Comparison of ENCODE assay signal across 11 mouse cellular contexts in the genomic region with DNA sequence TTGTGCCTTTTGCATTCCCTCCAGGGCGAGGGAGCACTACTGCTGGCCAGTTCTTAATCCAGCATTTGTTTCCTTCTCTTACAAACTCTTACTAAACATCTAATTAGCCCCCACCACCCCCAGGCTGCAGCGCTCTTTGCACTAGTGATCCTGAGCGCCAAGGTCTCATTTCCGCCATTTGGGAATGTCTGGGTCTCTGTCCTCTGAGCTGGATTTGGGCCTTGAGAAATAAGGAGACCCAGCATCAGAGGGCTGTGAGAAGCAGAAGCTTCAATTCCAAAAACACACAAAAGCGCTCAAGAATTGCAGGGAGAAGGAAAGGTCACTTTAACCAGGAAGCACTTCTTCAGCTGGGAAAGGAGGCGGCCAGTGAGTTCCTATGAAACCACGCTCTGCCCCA. TPM values are rescaled to one million over a fixed set of nuclear protein-coding genes. Genes with fewer than 3 reads are reported as not detected.
A peak's percentile ranks its signal among the peaks of the same experiment; 100 is the strongest.
DNase-seq lines count a peak whose midpoint lies in the region; ATAC-seq lines count a peak whose summit lies in the region.
"Had no signal": no experiment of that assay in that cellular context is flagged by ENCODE, and none has a peak within 500 bp of the region (broad histone marks: within the 10 kb centered on the region; RNA-seq: fewer than 3 reads in every experiment).

No protein-coding gene starts in this region.

- DNase-seq in kidney, adult 11 months: peak; percentile 11
- no peak for DNase-seq in kidney, adult 18-20 months
- no peak for DNase-seq in embryonic facial prominence, embryonic 10.5 days (ENCODE audit: low spot score)
- DNase-seq in hindbrain, embryonic 14.5 days (ENCODE audit: low spot score): no peak
- DNase-seq in adrenal gland, postnatal 4 days (ENCODE audit: low spot score in 2 of 2): no peak
- no peak for DNase-seq in adrenal gland, postnatal 10 days

- H3K9ac ChIP-seq in hindbrain, embryonic 14.5 days: no peak overlapping the region
- H3K9ac ChIP-seq in midbrain, embryonic 15.5 days: no peak overlapping the region

- H3K4me3 ChIP-seq in embryonic facial prominence, embryonic 10.5 days: no peak overlapping the region
- no peak overlapping the region for H3K4me3 ChIP-seq in hindbrain, embryonic 14.5 days (replicated peaks; ENCODE audit: low read length)
- H3K4me3 ChIP-seq in midbrain, embryonic 15.5 days: no peak overlapping the region

- no peaks in the 10 kb centered on the region for H3K9me3 ChIP-seq in embryonic facial prominence, embryonic 10.5 days
- H3K9me3 ChIP-seq in hindbrain, embryonic 14.5 days (ENCODE audit: control insufficient read depth, low read length): no peaks in the 10 kb centered on the region
- no peaks in the 10 kb centered on the region for H3K9me3 ChIP-seq in midbrain, embryonic 15.5 days

- H3K27ac ChIP-seq in embryonic facial prominence, embryonic 10.5 days (replicated peaks): peak overlapping the region; percentile 86
- peak overlapping the region; percentile 89 for H3K27ac ChIP-seq in hindbrain, embryonic 14.5 days
- H3K27ac ChIP-seq in midbrain, embryonic 15.5 days: peak overlapping the region; percentile 90

- no peak for ATAC-seq in hindbrain, embryonic 14.5 days (ENCODE audit: low FRiP score)
- ATAC-seq in midbrain, embryonic 15.5 days (replicated peaks): no peak
- ATAC-seq in megakaryocyte, adult 5-6 weeks (ENCODE audit: poor library complexity, severe bottlenecking): no peak

- peaks cover 75% of the 10 kb centered on the region for H3K4me1 ChIP-seq in embryonic facial prominence, embryonic 10.5 days
- H3K4me1 ChIP-seq in hindbrain, embryonic 14.5 days (replicated peaks; ENCODE audit: control insufficient read depth, insufficient read depth, low read length): peaks cover 27% of the 10 kb centered on the region
- peaks cover 40% of the 10 kb centered on the region for H3K4me1 ChIP-seq in midbrain, embryonic 15.5 days

- no peaks in the 10 kb centered on the region for H3K36me3 ChIP-seq in embryonic facial prominence, embryonic 10.5 days (replicated peaks)
- H3K36me3 ChIP-seq in hindbrain, embryonic 14.5 days (replicated peaks; ENCODE audit: control insufficient read depth, insufficient read depth): no peaks in the 10 kb centered on the region
- no peaks in the 10 kb centered on the region for H3K36me3 ChIP-seq in midbrain, embryonic 15.5 days (replicated peaks)

- H3K27me3 ChIP-seq in embryonic facial prominence, embryonic 10.5 days (replicated peaks; ENCODE audit: low read depth, poor library complexity, severe bottlenecking): no peaks in the 10 kb centered on the region; the same call in 1 of the 2 replicates
- no peaks in the 10 kb centered on the region for H3K27me3 ChIP-seq in hindbrain, embryonic 14.5 days (ENCODE audit: control insufficient read depth, insufficient read depth, low read length)
- H3K27me3 ChIP-seq in midbrain, embryonic 15.5 days (replicated peaks): no peaks in the 10 kb centered on the region

- no peak overlapping the region for H3K4me2 ChIP-seq in hindbrain, embryonic 14.5 days (replicated peaks)
- H3K4me2 ChIP-seq in midbrain, embryonic 15.5 days: no peak overlapping the region

- 62% methylated on average over 7 of the region's 7 CpGs for WGBS in embryonic facial prominence, embryonic 10.5 days
- 66% methylated on average over 7 of the region's 7 CpGs for WGBS in hindbrain, embryonic 14.5 days
- 60% methylated on average over 7 of the region's 7 CpGs for WGBS in midbrain, embryonic 15.5 days

RNA-seq across cellular contexts. Expression of a gene that starts 7.8 kb away (rescaled TPM):
- 0.34 and 1.3 TPM in 2 replicates for polyA plus RNA-seq in embryonic facial prominence, embryonic 10.5 days (2016; fragmentation: Nextera tagmentation; extraction: Ambion mirVana)
- polyA plus RNA-seq in hindbrain, embryonic 14.5 days (2014; fragmentation: Nextera tagmentation; extraction: Ambion mirVana): 0.58 and 0.94 TPM in 2 replicates
- polyA plus RNA-seq in midbrain, embryonic 15.5 days (2015; fragmentation: Nextera tagmentation; extraction: Ambion mirVana): 1.3 and 4.1 TPM in 2 replicates
- total RNA-seq in adrenal gland, postnatal 4 days (2021): not detected
- not detected in 2 replicates for total RNA-seq in megakaryocyte, adult 5-6 weeks (2015)
- total RNA-seq in megakaryocyte, adult 5-6 weeks (2017): not detected in 2 replicates
- not detected for total RNA-seq in adrenal gland, postnatal 10 days (2021)
- total RNA-seq: common myeloid progenitor, adult 5-6 weeks had no signal
- polyA plus RNA-seq: heart, embryonic 14.5 days; liver, embryonic 16.5 days had no signal

RNA-seq across cellular contexts. Expression of a gene that starts 27.9 kb away (rescaled TPM):
- 61.1 and 66.5 TPM in 2 replicates for polyA plus RNA-seq in embryonic facial prominence, embryonic 10.5 days (2016; fragmentation: Nextera tagmentation; extraction: Ambion mirVana)
- polyA plus RNA-seq in hindbrain, embryonic 14.5 days (2014; fragmentation: Nextera tagmentation; extraction: Ambion mirVana): 53.3 and 58.1 TPM in 2 replicates
- 104 and 107 TPM in 2 replicates for polyA plus RNA-seq in midbrain, embryonic 15.5 days (2015; fragmentation: Nextera tagmentation; extraction: Ambion mirVana)
- total RNA-seq in adrenal gland, postnatal 4 days (2021): 10 to 100 TPM; 49.9 to 50.4 TPM
- 18.7 and 21.5 TPM in 2 replicates for total RNA-seq in megakaryocyte, adult 5-6 weeks (2015)
- 9.3 and 10.5 TPM in 2 replicates for total RNA-seq in megakaryocyte, adult 5-6 weeks (2017)
- 10 to 100 TPM; 34.8 to 35.7 TPM for total RNA-seq in adrenal gland, postnatal 10 days (2021)
